Mouse (Mus musculus) intestine, postnatal 0 days (tissue): ENCODE measurements around the gene Hist1h3g. TPM values are rescaled to one million over a fixed set of nuclear protein-coding genes. Genes with fewer than 3 reads are reported as not detected.
"Not testable (repeated sequence)": the region's sequence is repeated elsewhere in the genome, so short reads cannot be mapped to it uniquely, and the experiment has no call there.

Source experiments
- ATAC-seq: fragments of 200-750 bp; cut with Nextera tagmentation; 2 replicates; pipeline ENCODE4 v1.8.0; 2017; ENCODE audit warnings: mild to moderate bottlenecking, moderate TSS enrichment, moderate library complexity
- H3K27ac ChIP-seq: fragments of 300-500 bp; sonication (generic); 2 replicates; pipeline ENCODE4 v1.5.1; 2014; ENCODE audit warnings: mild to moderate bottlenecking, low read depth, low read length, moderate library complexity
- H3K27me3 ChIP-seq: fragments of 300-500 bp; sonication (generic); replicated peaks from 2 replicates; pipeline ENCODE4 v1.6.1; 2014; ENCODE audit warnings: low read length, mixed read lengths; ENCODE audit not compliant: control insufficient read depth, insufficient read depth
- H3K36me3 ChIP-seq: fragments of 300-500 bp; sonication (generic); 2 replicates; pipeline ENCODE4 v1.6.1; 2014; ENCODE audit warnings: mild to moderate bottlenecking, moderate library complexity; ENCODE audit not compliant: control insufficient read depth, insufficient read depth
- H3K4me1 ChIP-seq: fragments of 300-500 bp; sonication (generic); replicated peaks from 2 replicates; pipeline ENCODE4 v1.6.1; 2014; ENCODE audit warnings: antibody characterized with exemption, low read length, mixed read lengths; ENCODE audit not compliant: control insufficient read depth, insufficient read depth
- H3K4me2 ChIP-seq: fragments of 300-500 bp; sonication (generic); replicated peaks from 2 replicates; pipeline ENCODE4 v1.6.1; 2014; ENCODE audit warnings: low read depth, mild to moderate bottlenecking, moderate library complexity
- H3K4me3 ChIP-seq: fragments of 300-500 bp; sonication (generic); 2 replicates; pipeline ENCODE4 v1.5.1; 2014; ENCODE audit warnings: low read depth, low read length
- H3K9ac ChIP-seq: fragments of 300-500 bp; sonication (generic); 2 replicates; pipeline ENCODE4 v1.6.1; 2014; ENCODE audit warnings: mild to moderate bottlenecking, low read depth, low read length
- H3K9me3 ChIP-seq: fragments of 300-500 bp; sonication (generic); 2 replicates; pipeline ENCODE4 v1.6.1; 2016; ENCODE audit warnings: mixed run types; ENCODE audit not compliant: control insufficient read depth
- CTCF ChIP-seq: sonication (generic); IDR thresholded peaks from 2 replicates; pipeline ENCODE4 v1.5.1; 2016; ENCODE audit warnings: low read depth, mild to moderate bottlenecking, control low read depth, antibody characterized with exemption, moderate library complexity
- WGBS: fragments of 180-500 bp; shearing (Covaris S2); extraction: QIAGEN DNeasy Blood & Tissue Kit; methylation state at CpG from one replicate; pipeline ENCODE4 v1.1.7; 2014; 5-methylcytosine and 5-hydroxymethylcytosine counted together
- polyA plus RNA-seq: library from polyadenylated mRNA; unstranded; fragments of >200 nt; fragmentation: Nextera tagmentation; extraction: Ambion mirVana; gene quantifications from 2 replicates; pipeline ENCODE4 v1.2.1, GENCODE M21; 2015

The Hist1h3g gene
- polyA plus RNA-seq, result 1.2 and 2.1 TPM in 2 replicates

- under 1% methylated on average over 36 of the region's 62 CpGs for WGBS
- peak within 1 kb of the TSS; percentile 43 for H3K9ac ChIP-seq
- H3K9me3 ChIP-seq, result not testable (repeated sequence)
Observed at GRCm38 (mm10) chr13:23535137-23536075, at the start of gene Hist1h3g. Gene Hist1h3g, plus strand, starts transcription at chr13:23535422.

DNA sequence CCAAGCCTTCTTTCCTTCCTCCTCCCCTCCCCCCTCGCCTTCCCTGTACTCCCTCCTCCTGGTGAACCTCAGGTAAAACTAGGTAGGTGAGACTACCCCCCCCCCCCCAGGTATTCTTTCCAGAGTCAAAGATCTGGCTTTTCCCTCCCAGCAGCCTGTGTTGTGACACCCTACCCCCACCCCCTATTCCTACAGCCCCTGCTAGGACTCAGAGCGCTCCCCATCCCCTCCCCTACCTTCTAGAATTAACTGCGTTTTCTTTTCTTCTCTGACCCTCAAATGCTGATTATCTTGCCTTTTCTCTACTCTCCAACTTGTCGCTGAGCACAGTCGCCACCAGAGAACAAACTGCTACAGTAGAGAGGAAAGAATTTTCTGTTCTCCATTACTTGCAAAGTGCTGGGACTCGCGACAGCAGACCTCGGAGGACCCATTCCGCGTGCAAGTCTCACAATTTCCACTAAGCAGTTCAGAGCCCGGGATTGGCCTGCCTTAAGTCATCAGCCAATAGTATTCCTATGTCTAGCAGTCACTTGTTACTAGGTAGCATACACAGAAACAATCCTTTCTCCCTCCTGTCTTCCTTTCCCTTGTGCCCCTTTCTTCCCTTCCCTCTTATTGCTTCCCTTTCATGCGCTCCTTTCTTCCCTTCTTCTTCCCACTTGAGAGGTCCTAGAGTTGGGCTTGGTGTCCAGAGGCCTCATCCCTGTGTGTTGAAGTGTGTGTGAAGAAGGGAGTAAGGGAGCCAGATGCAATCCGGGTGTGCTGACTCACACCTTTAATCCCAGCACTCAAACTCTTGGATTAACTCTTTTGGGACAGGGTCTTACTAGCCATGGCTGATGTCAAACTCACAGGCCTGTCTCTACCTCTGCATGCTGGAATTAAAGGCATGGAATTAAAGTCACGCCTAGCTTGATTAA is 46.6 kb upstream of the Hist1h3g start, which contains the start of gene Btn2a2:
Gene Btn2a2 (minus strand): TSS at position 458 of the 923 bp plus-strand sequence.
- ATAC-seq, result peak; percentile 91
- H3K27ac ChIP-seq, result no peak within 1 kb of the TSS
- H3K4me1 ChIP-seq, result no peaks in the 10 kb centered on the region
- no peaks in the 10 kb centered on the region for H3K9me3 ChIP-seq
- no peaks in the 10 kb centered on the region for H3K27me3 ChIP-seq
- no peaks in the 10 kb centered on the region for H3K36me3 ChIP-seq
- H3K9ac ChIP-seq, result no peak within 1 kb of the TSS
- H3K4me2 ChIP-seq, result peak within 1 kb of the TSS; percentile 58
- peak within 1 kb of the TSS; percentile 22 for H3K4me3 ChIP-seq
- WGBS, result 6% methylated on average over 13 of the region's 14 CpGs
- TF ChIP-seq CTCF, result no peak

More at GRCm38 (mm10) chr13:23535137-23536075, at the start of gene Hist1h3g:
- not testable (repeated sequence) for H3K36me3 ChIP-seq, H3K4me1 ChIP-seq, H3K27me3 ChIP-seq
- ATAC-seq, result peak; percentile 85
- Histone ChIP-seq H3K4me2 (peak within 1 kb of the TSS; percentile 82), H3K4me3 (peak within 1 kb of the TSS; percentile 45), H3K27ac (peak within 1 kb of the TSS; percentile 51)

DNA sequence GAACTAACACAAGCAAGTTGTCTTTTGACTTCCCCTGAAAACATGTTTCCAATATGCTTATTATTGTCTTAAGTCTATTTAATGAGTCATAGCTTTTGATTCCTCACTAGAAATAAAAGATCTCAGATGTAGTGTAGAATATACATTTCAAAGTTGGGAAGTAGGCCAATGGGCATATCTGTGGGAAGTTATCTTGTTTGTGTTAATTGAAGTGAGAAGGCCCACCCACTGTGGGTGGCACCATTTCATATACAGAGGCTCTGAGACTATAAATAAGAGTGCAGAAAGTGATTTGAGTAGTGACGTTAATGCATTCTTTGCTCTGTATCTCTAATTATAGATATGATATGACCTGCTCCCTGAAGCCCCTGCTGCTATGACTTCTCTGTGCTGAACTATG is 44.4 kb upstream of the Hist1h3g start:
- no peak for ATAC-seq
- H3K36me3 ChIP-seq, result no peaks in the 10 kb centered on the region
- H3K27ac ChIP-seq, result no peak overlapping the region
- H3K9ac ChIP-seq, result no peak overlapping the region
- no peak overlapping the region for H3K4me3 ChIP-seq
- WGBS, result 58% methylated on average over 1 of the region's 1 CpGs
- no peaks in the 10 kb centered on the region for H3K27me3 ChIP-seq
- H3K4me1 ChIP-seq, result no peaks in the 10 kb centered on the region
- H3K9me3 ChIP-seq, result no peaks in the 10 kb centered on the region
- no peak overlapping the region for H3K4me2 ChIP-seq
- no peak for TF ChIP-seq CTCF

GRCm38 (mm10) chr13:23491263-23491662 is 44.0 kb upstream of the Hist1h3g start:
- no peak for TF ChIP-seq CTCF
- H3K4me2 ChIP-seq, result no peak overlapping the region
- no peak overlapping the region for H3K9ac ChIP-seq
- WGBS, result 24% methylated on average over 1 of the region's 1 CpGs
- H3K27me3 ChIP-seq, result no peaks in the 10 kb centered on the region
- H3K36me3 ChIP-seq, result no peaks in the 10 kb centered on the region
- H3K9me3 ChIP-seq, result no peaks in the 10 kb centered on the region
- H3K4me1 ChIP-seq, result no peaks in the 10 kb centered on the region
- ATAC-seq, result no peak
- H3K4me3 ChIP-seq, result no peak overlapping the region
- no peak overlapping the region for H3K27ac ChIP-seq

DNA sequence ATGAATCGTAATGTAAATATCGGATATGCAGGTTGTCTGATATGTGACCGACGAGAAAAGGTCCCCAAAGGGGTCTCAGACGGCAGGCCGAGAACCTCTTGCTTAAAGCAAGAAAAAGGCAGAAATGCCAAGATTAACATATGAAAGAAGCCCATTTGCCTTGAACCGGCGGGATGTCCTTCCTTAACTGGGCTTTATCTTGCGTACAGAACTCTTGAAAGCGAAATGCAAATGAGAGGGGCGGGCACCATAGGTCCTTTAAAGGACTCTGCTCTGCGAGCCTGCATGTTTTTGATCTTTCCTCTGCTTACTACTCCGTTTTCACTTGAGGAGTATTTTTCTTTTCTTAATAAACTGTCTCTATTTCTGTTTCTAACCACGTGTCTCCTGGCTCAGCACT is 43.2 kb upstream of the Hist1h3g start:
- Histone ChIP-seq H3K4me1 (no peaks in the 10 kb centered on the region), H3K36me3 (no peaks in the 10 kb centered on the region), H3K4me3 (peak overlapping the region; percentile 20; the same call in 1 of the 2 replicates), H3K4me2 (peak overlapping the region; percentile 55), H3K9me3 (no peaks in the 10 kb centered on the region), H3K27me3 (no peaks in the 10 kb centered on the region), H3K27ac (no peak overlapping the region), H3K9ac (no peak overlapping the region)
- no peak for ATAC-seq
- WGBS, result 23% methylated on average over 14 of the region's 14 CpGs
- no peak for TF ChIP-seq CTCF

GRCm38 (mm10) chr13:23495526-23495925 is 39.7 kb upstream of the Hist1h3g start:
- Histone ChIP-seq H3K4me2 (no peak overlapping the region), H3K4me1 (no peaks in the 10 kb centered on the region; the same call in 1 of the 2 replicates), H3K36me3 (no peaks in the 10 kb centered on the region), H3K9ac (no peak overlapping the region), H3K27ac (no peak overlapping the region), H3K4me3 (no peak overlapping the region), H3K27me3 (no peaks in the 10 kb centered on the region), H3K9me3 (no peaks in the 10 kb centered on the region)
- no peak for TF ChIP-seq CTCF
- ATAC-seq, result no peak
- WGBS, result 75% methylated on average over 6 of the region's 6 CpGs
